Mouse (Mus musculus) C2C12 (cell line): ENCODE measurements at regions not wholly inside any gene's neighbourhood (a gene's known extent, or its start where the extent isn't known, plus 50 kb on each side); places are given as distances from the start of the nearest gene placed in this dataset.

Source experiments
- H3K27me3 ChIP-seq: one replicate; pipeline ENCODE4 v1.6.1; 2011; ENCODE audit not compliant: control insufficient read depth, insufficient read depth, insufficient read length
- H3K36me3 ChIP-seq: one replicate; pipeline ENCODE4 v1.6.1; 2011; ENCODE audit not compliant: control insufficient read depth, insufficient read depth
- H3K4me3 ChIP-seq: one replicate; pipeline ENCODE4 v1.5.1; 2011; ENCODE audit warnings: mild to moderate bottlenecking, control low read depth; ENCODE audit not compliant: poor library complexity, insufficient read depth, severe bottlenecking
- H3K79me2 ChIP-seq: one replicate; pipeline ENCODE4 v1.6.1; 2011; ENCODE audit not compliant: control insufficient read depth, insufficient read depth
- H3K79me3 ChIP-seq: one replicate; pipeline ENCODE4 v1.6.1; 2011; ENCODE audit warnings: low read depth, control low read depth
- H3ac ChIP-seq: one replicate; pipeline ENCODE3; 2011; ENCODE audit warnings: low read depth; ENCODE audit not compliant: control insufficient read depth, insufficient read length
- CEBPB ChIP-seq: IDR thresholded peaks from one replicate; pipeline ENCODE4 v1.6.1; 2011; ENCODE audit warnings: low read depth, mild to moderate bottlenecking, control low read depth, moderate library complexity
- CTCF ChIP-seq: IDR thresholded peaks from one replicate; pipeline ENCODE4 v1.5.1; 2011; ENCODE audit not compliant: control insufficient read depth, insufficient read depth, insufficient read length
- FOSL1 ChIP-seq: IDR thresholded peaks from one replicate; pipeline ENCODE4 v1.8.0; 2011; ENCODE audit warnings: mild to moderate bottlenecking, low read length; ENCODE audit not compliant: poor library complexity, insufficient read depth, severe bottlenecking
- MAX ChIP-seq: IDR thresholded peaks from one replicate; pipeline ENCODE4 v1.6.1; 2011; ENCODE audit warnings: mild to moderate bottlenecking, control low read depth
- MYOD1 ChIP-seq: IDR thresholded peaks from one replicate; pipeline ENCODE4 v1.6.1; 2011; ENCODE audit warnings: low read depth; ENCODE audit not compliant: control insufficient read depth, insufficient read length
- MYOG ChIP-seq: IDR thresholded peaks from one replicate; pipeline ENCODE4 v1.6.1; 2011; ENCODE audit not compliant: control insufficient read depth, insufficient read length; ENCODE audit errors: extremely low read depth
- USF1 ChIP-seq: IDR thresholded peaks from one replicate; pipeline ENCODE4 v1.6.1; 2011; ENCODE audit warnings: low read depth, mild to moderate bottlenecking, control low read depth, moderate library complexity

- H3K27me3 ChIP-seq: no peaks in the 10 kb centered on the region
- H3ac ChIP-seq: no peak overlapping the region
- no peaks in the 10 kb centered on the region for H3K79me3 ChIP-seq
- TF ChIP-seq MYOG (no peak), MAX (no peak), CTCF (no peak), MYOD1 (no peak), FOSL1 (no peak), USF1 (no peak), CEBPB (no peak)
- H3K36me3 ChIP-seq: no peaks in the 10 kb centered on the region
- H3K79me2 ChIP-seq: no peaks in the 10 kb centered on the region
- no peak overlapping the region for H3K4me3 ChIP-seq
Measured at GRCm38 (mm10) chr7:70717608-70718007, 351.1 kb upstream of the Nr2f2 start.

- Histone ChIP-seq H3K79me2 (no peaks in the 10 kb centered on the region), H3K27me3 (no peaks in the 10 kb centered on the region)
Measured at GRCm38 (mm10) chr7:70716811-70717458, 350.4 kb upstream of the Nr2f2 start.

DNA sequence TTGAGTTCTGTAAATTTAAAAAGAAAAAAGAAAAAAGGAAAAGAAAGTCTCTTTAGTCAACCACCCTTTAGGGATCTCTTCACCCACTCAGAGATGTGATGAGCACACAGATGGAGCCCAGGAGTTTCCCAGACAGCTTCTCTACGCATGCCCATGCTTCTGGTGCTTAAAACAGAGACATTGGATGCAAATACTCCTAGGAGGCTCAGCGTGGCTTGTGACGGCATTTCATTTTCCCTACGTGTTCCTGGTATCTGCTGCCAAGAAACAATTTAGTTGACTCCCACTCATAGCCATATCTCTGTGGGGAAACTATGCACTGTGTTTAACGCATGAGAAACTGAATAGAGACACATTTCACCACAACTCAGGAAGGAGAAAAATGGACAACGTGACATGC lies 345.6 kb upstream of the Nr2f2 start:
- H3K79me2 ChIP-seq: no peaks in the 10 kb centered on the region
- H3K4me3 ChIP-seq: no peak overlapping the region
- no peaks in the 10 kb centered on the region for H3K36me3 ChIP-seq
- TF ChIP-seq MAX: no peak
- TF ChIP-seq MYOG: no peak
- TF ChIP-seq FOSL1: no peak
- no peak for TF ChIP-seq CEBPB
- TF ChIP-seq CTCF: no peak
- no peak for TF ChIP-seq MYOD1
- TF ChIP-seq USF1: no peak
- no peak overlapping the region for H3ac ChIP-seq
- H3K27me3 ChIP-seq: no peaks in the 10 kb centered on the region
- H3K79me3 ChIP-seq: no peaks in the 10 kb centered on the region

More at GRCm38 (mm10) chr7:70716811-70717458, 350.4 kb upstream of the Nr2f2 start:
- TF ChIP-seq USF1 (no peak), MYOD1 (no peak), MAX (no peak), FOSL1 (no peak), MYOG (no peak), CTCF (no peak), CEBPB (no peak)
- H3ac ChIP-seq: no peak overlapping the region
- H3K4me3 ChIP-seq: no peak overlapping the region
- H3K36me3 ChIP-seq: no peaks in the 10 kb centered on the region
- no peaks in the 10 kb centered on the region for H3K79me3 ChIP-seq

DNA sequence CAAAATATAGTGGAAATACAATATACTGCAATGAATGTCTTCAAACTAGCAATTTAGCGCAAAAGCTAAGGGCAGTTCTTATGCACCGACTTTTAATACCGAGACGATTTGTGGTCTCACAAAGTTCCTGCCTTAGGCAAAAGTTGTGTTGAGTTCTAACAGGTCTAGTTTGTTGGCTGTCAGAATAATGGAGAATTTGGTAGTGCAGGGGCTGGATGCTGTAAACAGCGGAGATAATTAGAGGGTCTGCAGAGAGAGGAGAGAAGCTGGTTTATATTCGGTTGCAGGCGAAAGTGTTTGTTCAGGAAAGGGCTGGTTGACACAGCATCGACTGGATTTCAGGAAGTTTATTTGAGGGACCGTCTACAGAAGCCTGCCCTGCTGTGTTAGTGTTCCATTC lies 339.7 kb upstream of the Nr2f2 start:
- Histone ChIP-seq H3K27me3 (no peaks in the 10 kb centered on the region), H3K4me3 (no peak overlapping the region), H3K36me3 (no peaks in the 10 kb centered on the region), H3ac (no peak overlapping the region), H3K79me3 (no peaks in the 10 kb centered on the region), H3K79me2 (no peaks in the 10 kb centered on the region)
- TF ChIP-seq MYOG (no peak), CTCF (no peak), MYOD1 (no peak), USF1 (no peak), CEBPB (no peak), MAX (no peak), FOSL1 (no peak)

- Histone ChIP-seq H3ac (no peak overlapping the region), H3K27me3 (no peaks in the 10 kb centered on the region), H3K79me2 (no peaks in the 10 kb centered on the region), H3K79me3 (no peaks in the 10 kb centered on the region), H3K4me3 (no peak overlapping the region), H3K36me3 (no peaks in the 10 kb centered on the region)
- no peak for TF ChIP-seq MYOD1
- TF ChIP-seq USF1: no peak
- no peak for TF ChIP-seq MYOG
- TF ChIP-seq FOSL1: no peak
Measured at GRCm38 (mm10) chr7:70703784-70704183, 337.2 kb upstream of the Nr2f2 start.

DNA sequence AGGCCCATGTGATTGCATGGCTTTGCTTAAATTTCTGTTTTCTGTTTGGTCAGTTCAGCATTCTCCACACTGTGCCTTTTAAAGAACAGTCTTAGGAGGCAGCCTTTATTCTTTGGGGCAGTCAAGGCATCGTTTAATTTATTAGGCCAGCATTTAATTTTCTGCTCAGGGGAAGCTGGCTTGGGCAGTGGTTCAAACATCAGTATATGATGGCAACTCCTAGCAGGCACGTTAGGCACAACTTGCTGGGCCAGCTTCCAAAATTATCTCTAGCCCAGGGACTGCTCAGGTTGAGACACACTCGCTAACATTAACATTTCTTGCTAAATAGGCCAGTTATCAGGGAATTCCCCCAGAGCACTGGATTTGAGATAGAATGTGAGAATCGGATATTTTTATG lies 333.9 kb upstream of the Nr2f2 start:
- H3K36me3 ChIP-seq: no peaks in the 10 kb centered on the region
- no peaks in the 10 kb centered on the region for H3K27me3 ChIP-seq
- H3K79me3 ChIP-seq: no peaks in the 10 kb centered on the region
- no peak overlapping the region for H3K4me3 ChIP-seq
- no peak overlapping the region for H3ac ChIP-seq
- H3K79me2 ChIP-seq: no peaks in the 10 kb centered on the region
- TF ChIP-seq MYOG (no peak), CEBPB (no peak), FOSL1 (no peak), CTCF (no peak), MAX (no peak), MYOD1 (no peak), USF1 (no peak)
